7 mouse cellular contexts compared by ENCODE assay signal in genomic region chr3:52267652-52268486, GRCm38 (mm10). TPM values are rescaled to one million over a fixed set of nuclear protein-coding genes. Genes with fewer than 3 reads are reported as not detected.
DNase-seq lines count a peak whose midpoint lies in the region; ATAC-seq and TF ChIP-seq lines count a peak whose summit lies in the region.

TSS of gene Foxo1 (plus strand) at chr3:52268336.

- peak within 1 kb of the TSS; percentile 89 for H3K9ac ChIP-seq in intestine, postnatal 0 days (ENCODE audit: low read depth, low read length)
- peak within 1 kb of the TSS; percentile 72 for H3K9ac ChIP-seq in limb, embryonic 11.5 days (ENCODE audit: low read length)
- H3K9ac ChIP-seq in midbrain, embryonic 13.5 days (replicated peaks): peak within 1 kb of the TSS; percentile 67

- peak within 1 kb of the TSS; percentile 91 for H3K4me3 ChIP-seq in intestine, postnatal 0 days (ENCODE audit: low read depth, low read length)
- peak within 1 kb of the TSS; percentile 88 for H3K4me3 ChIP-seq in limb, embryonic 11.5 days (ENCODE audit: low read depth, low read length)
- H3K4me3 ChIP-seq in midbrain, embryonic 13.5 days (replicated peaks): peak within 1 kb of the TSS; percentile 74

- no peaks in the 10 kb centered on the region for H3K36me3 ChIP-seq in intestine, postnatal 0 days (ENCODE audit: control insufficient read depth, insufficient read depth)
- H3K36me3 ChIP-seq in limb, embryonic 11.5 days (ENCODE audit: control insufficient read depth, insufficient read depth, low read length): no peaks in the 10 kb centered on the region
- H3K36me3 ChIP-seq in midbrain, embryonic 13.5 days: no peaks in the 10 kb centered on the region

- no peaks in the 10 kb centered on the region for H3K4me1 ChIP-seq in intestine, postnatal 0 days (replicated peaks; ENCODE audit: control insufficient read depth, insufficient read depth, low read length)
- H3K4me1 ChIP-seq in limb, embryonic 11.5 days (ENCODE audit: control insufficient read depth, insufficient read depth, low read length): peaks cover 14% of the 10 kb centered on the region
- peaks cover 32% of the 10 kb centered on the region for H3K4me1 ChIP-seq in midbrain, embryonic 13.5 days (replicated peaks)

- no peak for TF ChIP-seq CTCF in intestine, postnatal 0 days (IDR thresholded peaks at IDR 0.05; ENCODE audit: low read depth)

- peak; percentile 96 for DNase-seq in adrenal gland, postnatal 14 days
- DNase-seq in embryo, embryonic 9.5 days (ENCODE audit: extremely low spot score): peak; percentile 94
- DNase-seq in gonadal fat pad, adult 2 months (ENCODE audit: low read depth): no peak
- DNase-seq in limb, embryonic 11.5 days (ENCODE audit: low spot score): peak; percentile 95
- peak; percentile 68 for DNase-seq in spleen, adult 12 weeks (ENCODE audit: low spot score)

- H3K27me3 ChIP-seq in intestine, postnatal 0 days (replicated peaks; ENCODE audit: control insufficient read depth, insufficient read depth, low read length): no peaks in the 10 kb centered on the region
- H3K27me3 ChIP-seq in limb, embryonic 11.5 days (ENCODE audit: control insufficient read depth, insufficient read depth, low read length): peaks cover 13% of the 10 kb centered on the region
- H3K27me3 ChIP-seq in midbrain, embryonic 13.5 days: peaks cover 83% of the 10 kb centered on the region

- under 1% methylated on average over 82 of the region's 85 CpGs for WGBS in intestine, postnatal 0 days
- WGBS in limb, embryonic 11.5 days: 0% methylated on average over 76 of the region's 85 CpGs
- WGBS in midbrain, embryonic 13.5 days: under 1% methylated on average over 78 of the region's 85 CpGs

- H3K4me2 ChIP-seq in intestine, postnatal 0 days (replicated peaks; ENCODE audit: low read depth): peak within 1 kb of the TSS; percentile 97
- peak within 1 kb of the TSS; percentile 98 for H3K4me2 ChIP-seq in limb, embryonic 11.5 days (ENCODE audit: low read depth, severe bottlenecking)
- H3K4me2 ChIP-seq in midbrain, embryonic 13.5 days (replicated peaks): peak within 1 kb of the TSS; percentile 88

- no peaks in the 10 kb centered on the region for H3K9me3 ChIP-seq in intestine, postnatal 0 days (ENCODE audit: control insufficient read depth)
- no peaks in the 10 kb centered on the region for H3K9me3 ChIP-seq in limb, embryonic 11.5 days (ENCODE audit: control insufficient read depth, low read length)
- no peaks in the 10 kb centered on the region for H3K9me3 ChIP-seq in midbrain, embryonic 13.5 days

- peak within 1 kb of the TSS; percentile 98 for H3K27ac ChIP-seq in intestine, postnatal 0 days (ENCODE audit: low read depth, low read length)
- peak within 1 kb of the TSS; percentile 70; the same call in 1 of the 2 replicates for H3K27ac ChIP-seq in limb, embryonic 11.5 days (replicated peaks; ENCODE audit: low read depth, low read length)
- H3K27ac ChIP-seq in midbrain, embryonic 13.5 days: no peak within 1 kb of the TSS

- ATAC-seq in intestine, postnatal 0 days: peak; percentile 93
- ATAC-seq in limb, embryonic 11.5 days (ENCODE audit: insufficient number of reproducible peaks, low FRiP score, low TSS enrichment, low read depth): peak; percentile 86
- peak; percentile 95 for ATAC-seq in midbrain, embryonic 13.5 days

RNA-seq across cellular contexts. Expression of gene Foxo1, which starts in this region (rescaled TPM):
- total RNA-seq in adrenal gland, postnatal 14 days (2021): 39.3 and 50.1 TPM in 2 replicates
- polyA plus RNA-seq in gonadal fat pad, adult 2 months (2012; rRNA removed): 15.2 and 18.6 TPM in 2 replicates
- 4.4 and 4.6 TPM in 2 replicates for polyA plus RNA-seq in intestine, postnatal 0 days (2015; fragmentation: Nextera tagmentation; extraction: Ambion mirVana)
- polyA plus RNA-seq in limb, embryonic 11.5 days (2014; fragmentation: Nextera tagmentation; extraction: Ambion mirVana): 5.9 and 6.3 TPM in 2 replicates
- 1.7 and 2.6 TPM in 2 replicates for polyA plus RNA-seq in midbrain, embryonic 13.5 days (2015; fragmentation: Nextera tagmentation; extraction: Ambion mirVana)
